Mouse (Mus musculus) adrenal gland, adult (tissue): ENCODE results near the gene Larp1b.
A peak's percentile ranks its signal among the peaks of the same experiment; 100 is the strongest.

Experiments used
- DNase-seq, 2 experiments: peaks; one replicate each; pipeline ENCODE4 v3.0.0; 2022 to 2023; ENCODE audit warnings: low spot score in 1 of 2; ENCODE audit not compliant: inconsistent age in 2 of 2

Larp1b gene

GRCm38 (mm10) chr3:41020687-41021086, 71.1 kb downstream of the Larp1b start:
- DNase-seq: peak in 1 of 2 experiments; percentile 29

- DNase-seq: peak; percentile 11 to 43
These were observed 72.4 kb downstream of the Larp1b start for GRCm38 (mm10) chr3:41021980-41022379.

GRCm38 (mm10) chr3:41030705-41031104, 81.1 kb downstream of the Larp1b start:
- DNase-seq: no peak

- DNase-seq: no peak
These were observed 81.9 kb downstream of the Larp1b start for GRCm38 (mm10) chr3:41031286-41032210.

- DNase-seq: no peak
These were observed 88.8 kb downstream of the Larp1b start for GRCm38 (mm10) chr3:41038297-41038916.

- no peak for DNase-seq
These were observed 91.6 kb downstream of the Larp1b start for GRCm38 (mm10) chr3:41041241-41041640.

- peak in 1 of 2 experiments; percentile 63 for DNase-seq
These were observed 92.7 kb downstream of the Larp1b start for GRCm38 (mm10) chr3:41042195-41042938.

GRCm38 (mm10) chr3:41043756-41044354, 94.2 kb downstream of the Larp1b start:
- DNase-seq: no peak

- DNase-seq: no peak
These were observed 98.2 kb downstream of the Larp1b start for GRCm38 (mm10) chr3:41047838-41048237.

- peak in 1 of 2 experiments; percentile 31 for DNase-seq
These were observed 103.7 kb downstream of the Larp1b start for GRCm38 (mm10) chr3:41053334-41053733.

GRCm38 (mm10) chr3:41058395-41058794, 108.8 kb downstream of the Larp1b start:
- DNase-seq: peak; percentile 6 to 48

GRCm38 (mm10) chr3:41059249-41059648, 109.6 kb downstream of the Larp1b start:
- no peak for DNase-seq

GRCm38 (mm10) chr3:41061831-41062565, 112.4 kb downstream of the Larp1b start:
- DNase-seq: no peak

- no peak for DNase-seq
These were observed 113.1 kb downstream of the Larp1b start for GRCm38 (mm10) chr3:41062758-41063157.

- DNase-seq: no peak
These were observed 115.7 kb downstream of the Larp1b start for GRCm38 (mm10) chr3:41065320-41065719.

GRCm38 (mm10) chr3:41070519-41070918, 120.9 kb downstream of the Larp1b start:
- no peak for DNase-seq

- no peak for DNase-seq
These were observed 125.7 kb downstream of the Larp1b start for GRCm38 (mm10) chr3:41075376-41075775.

- DNase-seq: no peak
These were observed 129.0 kb downstream of the Larp1b start for GRCm38 (mm10) chr3:41078673-41079072.

GRCm38 (mm10) chr3:41080724-41081123, 131.1 kb downstream of the Larp1b start:
- no peak for DNase-seq
